Mouse (Mus musculus): Measurements from ENCODE around the gene Nup50.

- TF ChIP-seq POLR2A (IDR thresholded peaks at IDR 0.05; ENCODE audit: borderline replicate concordance, insufficient read depth, low read length): no peak
- no peak for TF ChIP-seq CTCF (IDR thresholded peaks at IDR 0.05; ENCODE audit: borderline replicate concordance, insufficient read depth, low read depth, low read length)
These were observed 64.0 kb downstream of the Nup50 start for GRCm38 (mm10) chr15:84987020-84987815.
